Mouse (Mus musculus): Measurements from ENCODE around the gene Dock9.

Gene Dock9

GRCm38 (mm10) chr14:121573391-121573790 lies 224.2 kb downstream of the Dock9 start:
- DNase-seq, result no peak

- DNase-seq, result no peak
These were observed 230.8 kb downstream of the Dock9 start for GRCm38 (mm10) chr14:121566794-121567201.

- no peak for DNase-seq
These were observed 231.7 kb downstream of the Dock9 start for GRCm38 (mm10) chr14:121565930-121566329.

GRCm38 (mm10) chr14:121564656-121565055 lies 233.0 kb downstream of the Dock9 start:
- DNase-seq, result no peak

GRCm38 (mm10) chr14:121563954-121564353 lies 233.7 kb downstream of the Dock9 start:
- no peak for DNase-seq

- DNase-seq, result no peak
These were observed 238.6 kb downstream of the Dock9 start for GRCm38 (mm10) chr14:121559026-121559425.

GRCm38 (mm10) chr14:121556401-121557315 lies 241.0 kb downstream of the Dock9 start:
- no peak for DNase-seq

GRCm38 (mm10) chr14:121553785-121554184 lies 243.9 kb downstream of the Dock9 start:
- no peak for DNase-seq

GRCm38 (mm10) chr14:121552586-121552985 lies 245.1 kb downstream of the Dock9 start:
- no peak for DNase-seq

- DNase-seq, result no peak
These were observed 247.8 kb downstream of the Dock9 start for GRCm38 (mm10) chr14:121549834-121550233.

GRCm38 (mm10) chr14:121547745-121548144 lies 249.9 kb downstream of the Dock9 start:
- DNase-seq, result no peak

GRCm38 (mm10) chr14:121546621-121547020 lies 251.0 kb downstream of the Dock9 start:
- DNase-seq, result no peak

- DNase-seq, result no peak
These were observed 251.9 kb downstream of the Dock9 start for GRCm38 (mm10) chr14:121545551-121546331.

- no peak for DNase-seq
These were observed 256.4 kb downstream of the Dock9 start for GRCm38 (mm10) chr14:121541262-121541661.

- no peak for DNase-seq
These were observed 263.1 kb downstream of the Dock9 start for GRCm38 (mm10) chr14:121534501-121534900.

GRCm38 (mm10) chr14:121530853-121531252 lies 266.8 kb downstream of the Dock9 start:
- DNase-seq, result no peak

GRCm38 (mm10) chr14:121527883-121528282 lies 269.8 kb downstream of the Dock9 start:
- no peak for DNase-seq

- DNase-seq, result no peak
These were observed 270.4 kb downstream of the Dock9 start for GRCm38 (mm10) chr14:121527201-121527600.

- DNase-seq, result no peak
These were observed 275.9 kb downstream of the Dock9 start for GRCm38 (mm10) chr14:121521709-121522108.

- DNase-seq, result no peak
These were observed 280.8 kb downstream of the Dock9 start for GRCm38 (mm10) chr14:121516881-121517280.

GRCm38 (mm10) chr14:121508929-121509328 lies 288.7 kb downstream of the Dock9 start:
- DNase-seq, result no peak

GRCm38 (mm10) chr14:121506336-121506735 lies 291.3 kb downstream of the Dock9 start:
- DNase-seq, result no peak

GRCm38 (mm10) chr14:121505485-121505860 lies 292.2 kb downstream of the Dock9 start:
- no peak for DNase-seq

All from heart, adult 11 months (tissue).